Mouse (Mus musculus): ENCODE measurements at regions not wholly inside any gene's neighbourhood (a gene's known extent, or its start where the extent isn't known, plus 50 kb on each side); places are given as distances from the start of the nearest gene placed in this dataset.
"Not testable (repeated sequence)": the region's sequence is repeated elsewhere in the genome, so short reads cannot be mapped to it uniquely, and the experiment has no call there.

GRCm38 (mm10) chr3:7811301-7811700 is 1191.1 kb upstream of the 1700008P02Rik start:
- not testable (repeated sequence) for DNase-seq

- not testable (repeated sequence) for DNase-seq
Observed at GRCm38 (mm10) chr3:7805121-7805520, 1184.9 kb upstream of the 1700008P02Rik start.

GRCm38 (mm10) chr3:7804209-7804608 is 1184.0 kb upstream of the 1700008P02Rik start:
- no peak for DNase-seq

GRCm38 (mm10) chr3:7799486-7799885 is 1179.2 kb upstream of the 1700008P02Rik start:
- DNase-seq: peak; percentile 20 to 21

- peak; percentile 86 to 91 for DNase-seq
Observed at GRCm38 (mm10) chr3:7787665-7788064, 1167.4 kb upstream of the 1700008P02Rik start.

- no peak for DNase-seq
Observed at GRCm38 (mm10) chr3:7785096-7785495, 1164.9 kb upstream of the 1700008P02Rik start.

GRCm38 (mm10) chr3:7755445-7755844 is 1135.2 kb upstream of the 1700008P02Rik start:
- DNase-seq: no peak

- no peak for DNase-seq
Observed at GRCm38 (mm10) chr3:7713741-7714140, 1093.5 kb upstream of the 1700008P02Rik start.

- no peak for DNase-seq
Observed at GRCm38 (mm10) chr3:7713130-7713529, 1092.9 kb upstream of the 1700008P02Rik start.

GRCm38 (mm10) chr3:7712466-7712865 is 1092.2 kb upstream of the 1700008P02Rik start:
- DNase-seq: no peak

- DNase-seq: no peak
Observed at GRCm38 (mm10) chr3:7708609-7709008, 1088.4 kb upstream of the 1700008P02Rik start.

GRCm38 (mm10) chr3:7683536-7683935 is 1063.3 kb upstream of the 1700008P02Rik start:
- no peak for DNase-seq

GRCm38 (mm10) chr3:7682816-7683215 is 1062.6 kb upstream of the 1700008P02Rik start:
- not testable (repeated sequence) for DNase-seq

- DNase-seq: no peak
Observed at GRCm38 (mm10) chr3:7682311-7682710, 1062.1 kb upstream of the 1700008P02Rik start.

- DNase-seq: no peak
Observed at GRCm38 (mm10) chr3:7669956-7670355, 1049.7 kb upstream of the 1700008P02Rik start.

- DNase-seq: not testable (repeated sequence)
Observed at GRCm38 (mm10) chr3:7667851-7668250, 1047.6 kb upstream of the 1700008P02Rik start.

- DNase-seq: not testable (repeated sequence)
Observed at GRCm38 (mm10) chr3:7666391-7667142, 1046.3 kb upstream of the 1700008P02Rik start.

All from cerebellum, postnatal 36 days (tissue).